Mouse (Mus musculus) brain, embryonic 14.5 days (tissue): Measurements from ENCODE around the gene Tbc1d10b.

Source experiments
- CTCF ChIP-seq: fragments of 200-500 bp; IDR thresholded peaks from 2 replicates; pipeline ENCODE4 v1.5.1; 2012; ENCODE audit warnings: inconsistent platforms, mild to moderate bottlenecking, moderate library complexity, borderline replicate concordance; ENCODE audit not compliant: insufficient read depth, insufficient read length; ENCODE audit errors: extremely low read depth
- POLR2A ChIP-seq: fragments of 200-500 bp; IDR thresholded peaks from 2 replicates; pipeline ENCODE4 v1.6.1; 2012; ENCODE audit warnings: mild to moderate bottlenecking, inconsistent platforms, borderline replicate concordance; ENCODE audit not compliant: poor library complexity, insufficient read depth, insufficient read length, severe bottlenecking; ENCODE audit errors: extremely low read depth

GRCm38 (mm10) chr7:127220440-127220839 lies 12.2 kb upstream of the Tbc1d10b start:
- TF ChIP-seq CTCF: no peak
- no peak for TF ChIP-seq POLR2A
